Mouse (Mus musculus): ENCODE measurements around the gene Baz2a.

DNA sequence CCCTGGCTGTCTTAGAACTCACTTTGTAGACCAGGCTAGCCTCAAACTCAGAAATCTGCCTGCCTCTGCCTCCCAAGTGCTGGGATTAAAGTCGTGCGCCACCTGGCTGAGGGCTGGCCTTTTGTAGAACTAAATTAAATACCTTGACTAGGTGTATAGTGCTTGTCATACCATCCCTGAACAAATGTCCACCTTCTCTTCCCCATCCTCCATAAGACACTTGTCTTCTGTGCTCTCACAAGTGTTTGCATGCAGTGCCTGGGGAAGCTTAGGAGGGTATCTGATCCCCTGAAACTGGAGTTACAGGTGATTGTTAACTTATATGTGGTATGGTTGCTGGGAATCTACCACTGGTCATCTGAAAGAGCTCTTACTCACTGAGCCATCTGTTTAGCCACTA, 41.0 kb upstream of the Baz2a start:
- TF ChIP-seq GATA1 (IDR thresholded peaks at IDR 0.05; ENCODE audit: borderline replicate concordance, low read length): no peak
- TF ChIP-seq CTCF (IDR thresholded peaks at IDR 0.05; ENCODE audit: low read depth, low read length): no peak
- TF ChIP-seq GATA2 (IDR thresholded peaks at IDR 0.05; ENCODE audit: borderline replicate concordance, low read depth, low read length): no peak
- TF ChIP-seq TAL1 (conservative IDR thresholded peaks at IDR 0.05; ENCODE audit: low read depth, low read length): no peak

Measured in G1E (cell line).